Mouse (Mus musculus): Measurements from ENCODE around the gene Ing5.

The Ing5 gene

DNA sequence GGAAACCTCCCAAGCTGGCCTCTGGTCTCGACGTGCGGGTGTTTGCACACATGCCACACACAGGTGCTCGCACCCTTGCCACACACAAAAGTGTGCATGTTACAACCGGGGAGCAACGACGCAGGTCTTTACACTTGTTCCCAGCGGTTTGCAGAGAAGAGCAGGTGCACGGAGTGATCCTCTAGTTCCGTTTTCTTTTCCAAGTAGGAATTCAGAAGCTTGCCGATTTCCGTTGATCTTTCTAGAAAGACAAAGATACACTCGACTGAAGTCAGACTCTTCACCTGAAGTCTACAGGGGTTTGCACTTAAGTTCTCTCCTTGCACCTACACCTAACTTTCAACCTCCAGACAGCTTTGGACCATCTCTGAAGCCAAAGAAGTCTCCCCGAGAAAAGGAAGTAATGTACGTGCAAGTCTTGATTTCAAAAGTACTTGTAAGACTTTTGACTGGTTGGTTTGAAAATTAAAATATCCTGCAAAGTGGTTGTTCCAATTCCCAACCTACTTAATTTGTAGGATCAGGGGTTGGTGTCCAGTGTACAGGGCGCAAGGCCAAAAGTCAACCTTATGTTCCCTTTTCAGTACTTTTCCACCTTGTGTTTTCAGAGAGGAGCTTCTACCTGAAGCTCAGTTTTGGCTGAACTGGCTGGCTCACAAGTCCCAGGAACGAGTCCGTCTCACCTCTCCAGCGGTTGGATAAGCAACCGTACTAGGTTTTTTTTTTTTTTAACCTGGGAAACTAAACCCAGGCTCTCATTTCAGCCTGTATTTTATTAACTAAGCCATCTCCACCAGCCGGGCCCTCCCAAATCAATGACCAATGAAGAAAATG lies 2.9 kb upstream of the Ing5 start:
- Histone ChIP-seq H3K36me3 (ENCODE audit: control insufficient read depth, insufficient read depth, low read length, poor library complexity, severe bottlenecking) (peaks cover 7% of the 10 kb centered on the region), H3K27me3 (ENCODE audit: control insufficient read depth, insufficient read depth, low read length, poor library complexity, severe bottlenecking) (no peaks in the 10 kb centered on the region)
- no peak for DNase-seq (ENCODE audit: low read depth, low spot score)

DNA sequence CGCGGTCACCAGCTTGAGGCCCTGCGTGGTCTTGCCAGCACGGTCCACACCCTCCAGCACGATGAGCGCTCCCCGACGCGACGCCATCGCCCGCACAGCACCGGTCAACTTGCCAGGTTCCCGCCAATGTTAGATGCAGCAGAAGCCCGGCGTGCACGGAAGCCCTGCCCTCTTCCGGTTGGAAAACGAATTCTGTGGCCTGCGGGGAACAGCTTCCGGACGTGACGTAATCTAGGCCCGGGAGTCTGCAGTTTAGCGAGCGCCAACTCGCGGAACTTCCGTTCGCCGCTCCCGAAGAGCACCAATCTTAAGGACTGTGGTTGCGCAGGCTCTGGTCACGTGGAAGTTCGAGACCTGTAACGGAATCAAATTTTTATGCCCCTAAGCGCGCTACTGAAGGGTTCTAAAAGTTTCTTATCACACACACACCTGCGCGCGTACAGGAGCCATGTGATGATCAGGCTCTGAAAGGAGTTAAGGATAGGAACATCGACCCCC lies 2.0 kb upstream of the Ing5 start, which contains the start of gene Dtymk:
Gene Dtymk (minus strand): TSS at position 194 of the 498 bp plus-strand sequence.
- no peaks in the 10 kb centered on the region for H3K27me3 ChIP-seq (ENCODE audit: control insufficient read depth, insufficient read depth, low read length, poor library complexity, severe bottlenecking)
- H3K36me3 ChIP-seq (ENCODE audit: control insufficient read depth, insufficient read depth, low read length, poor library complexity, severe bottlenecking): peaks cover 7% of the 10 kb centered on the region
- DNase-seq (ENCODE audit: low read depth, low spot score): peak; percentile 95

DNA sequence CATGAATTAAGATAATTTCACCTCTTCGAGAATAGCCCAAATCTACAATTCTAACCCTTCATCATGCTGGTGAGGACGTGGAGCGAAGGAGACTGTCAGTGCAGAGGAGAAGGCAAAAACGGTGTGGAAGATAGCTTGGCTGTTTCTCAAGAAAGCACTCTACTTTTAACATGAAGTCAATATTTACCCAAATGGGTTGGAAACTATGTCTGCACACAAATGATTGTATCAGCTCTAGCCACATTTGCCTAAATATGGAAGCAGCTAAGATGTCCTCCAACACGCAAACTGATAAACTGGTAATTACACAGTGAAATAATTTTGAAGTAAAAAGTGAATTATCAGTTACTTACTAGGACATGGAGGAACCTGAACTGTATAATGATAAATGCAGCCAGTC lies 994 bp upstream of the Ing5 start:
- no peaks in the 10 kb centered on the region for H3K27me3 ChIP-seq (ENCODE audit: control insufficient read depth, insufficient read depth, low read length, poor library complexity, severe bottlenecking)
- DNase-seq (ENCODE audit: low read depth, low spot score): no peak

DNA sequence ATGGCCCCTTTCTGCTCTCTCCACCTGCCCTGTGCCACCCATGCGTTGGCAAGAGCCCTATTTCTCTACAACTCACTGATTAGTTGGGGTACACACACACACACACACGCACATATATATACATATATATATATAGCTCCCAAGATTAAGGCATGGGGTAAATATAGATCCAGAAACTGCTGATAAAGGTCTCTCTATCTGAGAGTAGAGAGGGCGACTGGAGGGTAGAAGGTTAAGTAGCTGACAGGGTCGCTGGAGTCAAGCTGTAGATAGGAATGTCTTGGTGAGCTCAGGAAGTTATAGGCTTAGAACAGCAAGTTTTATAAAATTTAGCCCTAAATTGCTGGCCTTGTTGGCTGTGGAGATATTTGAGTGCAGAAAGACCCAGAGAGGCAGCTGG lies 1.1 kb downstream of the Ing5 start:
- Histone ChIP-seq H3K27me3 (ENCODE audit: control insufficient read depth, insufficient read depth, low read length, poor library complexity, severe bottlenecking) (no peaks in the 10 kb centered on the region), H3K36me3 (ENCODE audit: control insufficient read depth, insufficient read depth, low read length, poor library complexity, severe bottlenecking) (peaks cover 11% of the 10 kb centered on the region)
- no peak for DNase-seq (ENCODE audit: low read depth, low spot score)

More for the DNA sequence above, 994 bp upstream of the Ing5 start:
- H3K36me3 ChIP-seq (ENCODE audit: control insufficient read depth, insufficient read depth, low read length, poor library complexity, severe bottlenecking): peaks cover 5% of the 10 kb centered on the region

DNA sequence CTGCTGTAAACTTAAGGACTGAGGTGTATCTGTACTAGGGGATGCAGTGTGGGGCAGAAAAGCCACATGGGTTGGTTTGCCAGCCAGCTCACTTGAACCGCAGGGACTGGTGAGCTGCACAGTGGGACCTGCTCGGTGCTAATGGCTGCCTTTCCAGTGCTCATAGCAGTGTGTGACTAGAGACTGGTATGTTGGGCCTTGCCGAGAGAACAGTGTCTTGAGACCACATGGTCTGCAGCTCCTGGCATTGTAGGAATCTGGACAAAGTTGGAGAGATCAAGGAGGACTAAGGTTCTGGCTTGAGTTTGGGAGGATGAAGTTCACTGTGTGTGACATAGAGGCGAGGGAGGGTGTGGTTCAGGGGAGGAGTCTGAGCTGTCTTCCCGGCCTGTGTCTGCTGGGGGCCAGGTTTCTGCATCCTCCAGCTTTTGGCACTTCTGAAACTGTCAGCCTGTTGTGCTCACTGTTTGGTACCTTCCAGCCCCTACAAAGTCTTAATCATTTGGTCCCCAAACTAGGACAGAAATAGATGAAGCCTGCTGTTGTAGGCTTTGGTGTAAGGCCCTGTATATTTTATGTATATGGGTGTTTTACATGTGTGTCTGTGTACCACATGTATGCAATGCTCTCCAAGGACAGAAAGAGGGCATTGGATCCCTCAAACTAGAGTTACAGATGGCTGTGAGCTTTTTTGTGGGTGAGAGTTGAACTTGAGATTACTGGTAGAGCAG lies 1.6 kb downstream of the Ing5 start:
- peak; percentile 6 for DNase-seq (ENCODE audit: low read depth, low spot score)
- no peaks in the 10 kb centered on the region for H3K27me3 ChIP-seq (ENCODE audit: control insufficient read depth, insufficient read depth, low read length, poor library complexity, severe bottlenecking)
- peaks cover 11% of the 10 kb centered on the region for H3K36me3 ChIP-seq (ENCODE audit: control insufficient read depth, insufficient read depth, low read length, poor library complexity, severe bottlenecking)

DNA sequence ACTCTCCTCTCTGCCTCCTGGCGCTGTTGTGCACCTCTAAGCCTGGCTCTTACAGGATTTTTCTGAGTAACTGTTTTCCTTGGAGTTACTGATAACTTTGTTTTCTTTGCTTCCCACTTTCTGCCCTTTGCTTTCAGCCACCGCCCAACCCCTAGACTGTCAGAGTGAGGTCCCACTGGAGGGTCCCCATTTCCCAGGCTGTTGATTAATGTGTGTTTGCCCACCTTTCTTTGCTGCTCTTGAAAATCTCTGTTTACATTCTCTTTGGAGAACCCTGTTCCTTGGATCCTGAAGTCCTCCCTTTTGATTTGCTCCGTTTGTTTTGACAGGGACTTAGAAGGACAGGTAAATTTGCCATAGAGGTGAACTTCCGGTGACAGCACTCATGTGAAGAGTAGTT lies 5.1 kb downstream of the Ing5 start:
- no peak for DNase-seq (ENCODE audit: low read depth, low spot score)
- no peaks in the 10 kb centered on the region for H3K27me3 ChIP-seq (ENCODE audit: control insufficient read depth, insufficient read depth, low read length, poor library complexity, severe bottlenecking)

DNA sequence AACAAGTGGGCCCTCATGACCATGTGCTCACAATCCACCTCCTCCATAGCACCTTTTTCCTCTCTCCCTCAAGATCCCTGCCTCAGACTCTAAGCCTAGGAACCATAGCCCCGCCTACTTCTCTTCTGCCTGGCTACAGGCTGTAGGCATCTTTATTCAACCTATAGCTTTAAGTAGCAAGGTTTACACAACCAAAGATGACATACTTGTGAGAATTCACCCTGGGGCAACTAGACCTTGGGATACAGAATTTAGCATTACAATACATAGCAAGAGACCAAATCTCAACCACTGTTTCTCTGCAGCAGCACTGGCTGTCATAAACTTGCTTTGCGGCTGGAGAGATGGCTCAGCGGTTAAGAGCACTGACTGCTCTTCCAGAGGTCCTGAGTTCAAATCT lies 6.2 kb downstream of the Ing5 start:
- H3K27me3 ChIP-seq (ENCODE audit: control insufficient read depth, insufficient read depth, low read length, poor library complexity, severe bottlenecking): no peaks in the 10 kb centered on the region
- peaks cover 18% of the 10 kb centered on the region for H3K36me3 ChIP-seq (ENCODE audit: control insufficient read depth, insufficient read depth, low read length, poor library complexity, severe bottlenecking)
- no peak for DNase-seq (ENCODE audit: low read depth, low spot score)

More for the DNA sequence above, 5.1 kb downstream of the Ing5 start:
- peaks cover 15% of the 10 kb centered on the region for H3K36me3 ChIP-seq (ENCODE audit: control insufficient read depth, insufficient read depth, low read length, poor library complexity, severe bottlenecking)

DNA sequence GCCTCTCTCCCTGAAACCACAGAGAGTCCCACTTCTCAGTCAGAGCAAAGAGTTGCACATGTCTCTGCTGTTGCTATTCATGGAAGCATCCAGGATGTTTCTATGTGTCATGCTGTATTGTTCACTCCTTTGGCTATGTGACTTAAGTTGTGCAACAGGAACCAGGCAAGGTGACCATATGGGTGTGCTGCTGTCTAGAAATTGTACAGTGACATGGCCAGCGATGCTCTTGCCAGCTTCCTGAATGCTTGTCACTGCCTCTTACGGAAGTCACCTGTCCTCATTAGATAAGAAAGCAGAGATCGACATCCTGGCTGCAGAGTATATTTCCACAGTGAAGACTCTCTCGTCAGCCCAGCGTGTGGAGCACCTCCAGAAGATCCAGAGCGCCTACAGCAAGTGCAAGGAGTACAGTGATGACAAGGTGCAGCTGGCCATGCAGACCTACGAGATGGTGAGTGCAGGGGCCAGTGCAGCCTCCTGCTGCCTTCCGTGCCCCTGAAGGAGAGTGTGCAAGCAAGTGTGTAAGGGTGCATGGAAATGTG lies 7.8 kb downstream of the Ing5 start:
- peaks cover 19% of the 10 kb centered on the region for H3K36me3 ChIP-seq (ENCODE audit: control insufficient read depth, insufficient read depth, low read length, poor library complexity, severe bottlenecking)
- H3K27me3 ChIP-seq (ENCODE audit: control insufficient read depth, insufficient read depth, low read length, poor library complexity, severe bottlenecking): no peaks in the 10 kb centered on the region
- DNase-seq (ENCODE audit: low read depth, low spot score): no peak

DNA sequence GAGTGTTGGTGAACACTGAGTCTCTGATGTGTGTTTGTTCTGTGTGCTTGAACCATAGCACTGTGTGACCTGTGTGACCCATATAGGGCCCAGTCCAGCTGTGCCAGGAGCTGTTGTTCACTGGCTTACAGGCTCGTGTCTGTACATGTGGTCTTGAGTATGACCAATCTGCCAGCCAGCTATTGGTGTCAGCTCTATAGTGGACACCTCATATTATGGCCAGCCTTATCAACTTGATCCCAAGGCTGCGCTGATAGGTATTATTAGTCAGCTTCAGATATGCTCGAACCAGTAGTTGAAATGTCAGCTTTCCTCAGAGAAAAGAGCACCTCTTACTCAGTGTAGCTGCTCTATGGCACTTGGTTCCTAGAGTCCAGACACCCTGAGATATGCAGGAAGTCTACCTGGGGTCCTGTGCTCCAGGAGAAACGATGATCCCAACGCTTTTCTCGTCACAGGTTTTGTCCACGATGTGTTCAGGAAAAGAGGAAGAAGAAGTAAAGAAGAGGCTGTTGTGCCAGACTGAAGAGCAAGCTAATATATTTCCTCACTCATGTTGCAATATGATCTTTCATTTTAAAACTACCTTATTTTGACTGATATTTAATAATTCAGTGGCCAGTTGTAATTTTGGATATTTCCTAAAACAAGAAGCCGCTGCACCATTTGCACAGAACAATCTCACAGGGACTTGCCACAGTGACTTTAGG lies 14.2 kb downstream of the Ing5 start:
- no peak for DNase-seq (ENCODE audit: low read depth, low spot score)
- Histone ChIP-seq H3K27me3 (ENCODE audit: control insufficient read depth, insufficient read depth, low read length, poor library complexity, severe bottlenecking) (no peaks in the 10 kb centered on the region), H3K36me3 (ENCODE audit: control insufficient read depth, insufficient read depth, low read length, poor library complexity, severe bottlenecking) (peaks cover 12% of the 10 kb centered on the region)

DNA sequence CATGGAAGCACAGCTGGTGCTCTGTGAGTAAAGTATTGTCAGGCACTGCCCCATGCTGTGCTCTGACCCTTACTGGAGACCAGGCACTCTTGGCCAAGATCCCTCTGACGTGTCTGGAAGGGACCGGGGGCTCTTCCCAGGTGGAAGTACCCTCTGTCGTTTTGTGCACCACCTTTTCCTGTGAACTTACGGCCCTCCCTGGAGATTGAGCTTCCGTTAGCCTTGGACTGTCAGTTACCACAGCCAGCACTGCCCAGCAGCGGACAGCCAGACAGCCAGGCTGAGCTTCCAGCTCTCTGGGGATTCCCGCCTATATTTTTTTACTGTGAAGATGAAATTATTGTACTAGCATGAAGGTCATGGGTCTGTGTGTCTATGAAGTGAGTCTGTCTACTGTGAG lies 15.0 kb downstream of the Ing5 start:
- no peaks in the 10 kb centered on the region for H3K27me3 ChIP-seq (ENCODE audit: control insufficient read depth, insufficient read depth, low read length, poor library complexity, severe bottlenecking)
- H3K36me3 ChIP-seq (ENCODE audit: control insufficient read depth, insufficient read depth, low read length, poor library complexity, severe bottlenecking): peaks cover 10% of the 10 kb centered on the region; the same call in 1 of the 2 replicates
- DNase-seq (ENCODE audit: low read depth, low spot score): no peak

DNA sequence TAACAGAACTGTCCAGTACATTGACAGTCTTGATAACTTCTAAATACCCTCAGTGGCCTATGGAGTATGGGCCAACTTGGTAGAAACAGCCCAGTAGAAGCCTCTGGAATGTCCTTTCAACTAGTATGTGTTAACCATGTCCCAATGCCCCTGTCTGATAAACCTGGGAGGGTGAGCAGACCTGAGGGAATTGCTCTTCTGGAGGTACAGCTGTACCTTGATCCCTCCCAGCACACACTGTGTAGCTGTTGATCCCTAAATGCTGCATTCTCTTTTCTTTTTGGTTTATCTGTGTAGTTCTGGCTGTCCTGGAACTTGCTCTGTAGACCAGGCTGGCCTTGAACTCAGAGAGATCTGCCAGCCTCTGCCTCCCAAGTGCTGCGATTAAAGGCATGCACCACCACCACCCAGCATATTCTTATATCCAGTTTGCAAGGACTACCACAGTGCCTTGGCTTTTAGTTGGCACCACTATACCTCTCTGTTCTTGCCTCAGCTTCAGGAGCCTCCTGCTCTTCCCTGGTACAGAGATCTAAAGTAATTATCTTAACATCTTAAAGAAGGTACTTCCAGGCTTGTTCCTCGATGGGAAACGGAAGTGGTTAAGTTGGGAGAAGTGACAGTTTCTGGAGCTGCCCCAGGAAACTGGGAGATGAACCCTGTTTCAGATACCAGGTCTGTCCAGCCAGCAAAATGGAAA lies 20.2 kb downstream of the Ing5 start:
- no peaks in the 10 kb centered on the region for H3K27me3 ChIP-seq (ENCODE audit: control insufficient read depth, insufficient read depth, low read length, poor library complexity, severe bottlenecking)
- peaks cover 5% of the 10 kb centered on the region; the same call in 1 of the 2 replicates for H3K36me3 ChIP-seq (ENCODE audit: control insufficient read depth, insufficient read depth, low read length, poor library complexity, severe bottlenecking)
- DNase-seq (ENCODE audit: low read depth, low spot score): no peak

DNA sequence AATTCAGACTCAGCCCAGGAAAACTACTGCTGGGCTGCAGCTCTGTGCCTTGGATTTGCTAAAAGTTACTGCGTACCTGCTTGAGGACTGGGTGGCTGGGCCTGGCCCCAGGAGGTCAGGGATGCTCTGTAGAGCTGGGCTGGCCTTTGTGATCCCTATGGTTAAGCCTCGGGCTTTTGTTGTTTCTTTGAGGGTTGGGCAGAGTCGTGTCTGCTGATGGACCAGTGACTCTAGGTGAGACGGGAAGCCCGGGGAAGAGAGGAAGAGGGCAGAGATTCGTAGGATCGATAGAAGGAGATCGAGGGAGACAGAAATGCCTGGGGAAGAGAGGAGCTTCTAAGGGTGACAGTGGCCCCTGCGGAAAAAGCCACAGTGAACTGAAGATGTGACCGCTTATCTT lies 20.8 kb downstream of the Ing5 start, which contains the start of gene D2hgdh:
Gene D2hgdh (plus strand): TSS at position 301 of the 400 bp plus-strand sequence.
- H3K27me3 ChIP-seq (ENCODE audit: control insufficient read depth, insufficient read depth, low read length, poor library complexity, severe bottlenecking): no peaks in the 10 kb centered on the region
- H3K36me3 ChIP-seq (ENCODE audit: control insufficient read depth, insufficient read depth, low read length, poor library complexity, severe bottlenecking): peaks cover 2% of the 10 kb centered on the region; the same call in 1 of the 2 replicates
- DNase-seq (ENCODE audit: low read depth, low spot score): no peak

DNA sequence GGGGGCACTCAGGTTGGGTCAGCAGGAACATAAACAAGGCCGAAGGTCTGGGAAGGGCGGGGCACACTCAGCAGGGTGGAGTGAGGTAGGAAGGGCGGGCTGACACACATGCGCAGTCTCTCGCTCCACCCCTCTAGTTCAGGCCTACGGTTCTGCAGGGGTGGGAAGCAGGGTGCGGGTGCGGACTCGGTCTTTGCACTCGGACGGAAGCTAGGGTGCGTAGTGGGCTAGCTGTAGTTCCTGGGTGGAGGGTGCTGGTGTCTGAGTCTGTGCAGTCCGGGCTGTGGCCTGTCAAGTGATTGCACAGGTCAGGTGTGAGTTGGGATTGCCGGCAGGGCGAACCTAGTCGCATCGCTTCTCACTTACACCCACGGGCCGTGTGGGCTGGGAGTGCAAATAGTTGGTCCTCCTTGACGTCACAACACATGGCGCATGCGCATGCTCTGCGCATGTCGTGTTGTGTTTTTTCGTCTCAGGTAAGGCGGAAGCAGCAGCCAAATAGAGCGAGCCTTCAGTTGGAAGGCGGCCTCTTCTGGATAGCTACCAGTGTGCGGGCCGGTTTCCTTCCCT lies 21.4 kb downstream of the Ing5 start:
- peak; percentile 99 for DNase-seq (ENCODE audit: low read depth, low spot score)
- no peaks in the 10 kb centered on the region for H3K36me3 ChIP-seq (ENCODE audit: control insufficient read depth, insufficient read depth, low read length, poor library complexity, severe bottlenecking)
- H3K27me3 ChIP-seq (ENCODE audit: control insufficient read depth, insufficient read depth, low read length, poor library complexity, severe bottlenecking): no peaks in the 10 kb centered on the region
